Mouse (Mus musculus): ENCODE data around the gene Olfr994.

- TF ChIP-seq POLR2A (IDR thresholded peaks at IDR 0.05; ENCODE audit: extremely low read depth, insufficient read depth, low read length), result no peak
- TF ChIP-seq CTCF (IDR thresholded peaks at IDR 0.05; ENCODE audit: low read depth, low read length), result no peak
Measured at GRCm38 (mm10) chr2:85436351-85436750, at the start of gene Olfr994.

Data from liver, adult 2 months (tissue).